Mouse (Mus musculus): ENCODE data around the gene Cxcl2.

DNA sequence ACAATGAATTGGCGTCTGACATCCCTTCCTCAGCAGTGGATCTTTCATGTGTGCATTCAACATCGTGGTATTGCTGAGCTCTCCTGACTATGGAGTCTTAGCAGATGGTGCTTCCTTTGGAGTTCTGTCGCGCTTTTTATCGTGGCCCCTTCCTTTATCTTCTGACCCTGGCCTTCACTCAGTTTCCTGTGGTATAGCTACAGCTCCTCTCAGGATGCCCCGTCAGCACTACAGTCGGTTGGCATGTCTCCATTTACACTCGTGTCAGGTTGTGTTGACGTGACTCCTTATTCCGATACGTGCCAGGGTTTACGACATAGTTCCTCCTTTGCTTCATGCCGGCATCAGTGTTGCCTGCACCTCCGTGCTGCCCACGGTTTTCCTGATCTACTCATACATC is 45.8 kb downstream of the Cxcl2 start:
- TF ChIP-seq CTCF (IDR thresholded peaks at IDR 0.05; ENCODE audit: extremely low read depth, insufficient read length, insufficient replicate concordance, low read depth, low read length), result no peak
- no peak for TF ChIP-seq POLR2A (IDR thresholded peaks at IDR 0.05; ENCODE audit: low read depth, low read length)

Measured in small intestine, adult 2 months (tissue).